Mouse (Mus musculus): ENCODE data around the gene Dysf.

The Dysf gene

DNA sequence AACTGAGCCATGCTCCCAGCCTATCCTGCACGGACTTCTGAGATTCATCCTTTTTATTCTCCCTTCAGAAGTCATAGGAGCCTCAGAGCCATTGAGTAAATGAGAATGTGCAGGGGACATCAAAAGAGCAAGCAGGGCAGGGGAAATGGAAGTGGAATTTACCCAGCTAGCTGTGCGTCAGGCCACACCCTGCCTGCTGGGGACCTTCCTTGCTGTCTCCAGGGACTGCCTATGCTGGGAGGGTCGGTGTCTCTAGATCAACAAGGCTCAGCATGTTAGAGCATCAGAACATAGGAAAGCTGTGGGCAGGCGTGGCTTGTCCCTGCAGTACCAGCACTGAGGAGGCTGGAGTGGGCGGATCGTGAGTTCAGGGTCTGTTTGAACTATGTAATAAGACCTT is 42.6 kb downstream of the Dysf start:
- DNase-seq (ENCODE audit: low spot score) = no peak

DNA sequence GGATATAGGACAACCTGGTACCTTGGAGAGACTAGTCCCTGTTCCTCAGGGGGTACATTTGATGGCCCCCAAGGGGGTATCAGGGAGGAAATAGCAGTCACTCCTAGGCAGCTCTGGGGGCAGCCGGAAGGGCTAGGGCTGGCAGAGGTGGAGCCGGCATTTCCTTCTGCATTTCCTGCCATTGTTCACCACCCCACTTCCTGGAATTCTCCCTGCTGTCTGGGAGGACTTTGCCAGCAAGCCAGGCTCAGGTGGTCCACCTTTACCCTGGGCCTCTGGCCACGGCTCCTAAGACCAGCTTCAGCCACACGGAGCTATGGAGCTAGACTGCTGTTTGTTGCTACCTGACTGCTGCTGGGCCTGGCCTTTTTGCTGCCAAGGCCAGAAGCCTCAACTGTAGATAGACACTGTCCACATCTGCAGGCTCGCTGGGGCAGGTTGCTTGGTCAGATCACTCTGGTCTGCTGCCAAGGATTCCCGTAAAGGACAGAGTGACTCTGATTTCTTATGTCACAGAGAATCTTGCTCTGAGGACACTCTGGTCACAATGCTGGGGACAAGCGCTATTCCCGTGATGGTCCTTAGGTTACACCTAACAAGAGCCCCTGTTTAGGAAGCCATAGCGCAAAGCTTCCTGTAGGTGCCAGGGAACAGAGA is 45.6 kb downstream of the Dysf start:
- no peak for DNase-seq (ENCODE audit: low spot score)

DNA sequence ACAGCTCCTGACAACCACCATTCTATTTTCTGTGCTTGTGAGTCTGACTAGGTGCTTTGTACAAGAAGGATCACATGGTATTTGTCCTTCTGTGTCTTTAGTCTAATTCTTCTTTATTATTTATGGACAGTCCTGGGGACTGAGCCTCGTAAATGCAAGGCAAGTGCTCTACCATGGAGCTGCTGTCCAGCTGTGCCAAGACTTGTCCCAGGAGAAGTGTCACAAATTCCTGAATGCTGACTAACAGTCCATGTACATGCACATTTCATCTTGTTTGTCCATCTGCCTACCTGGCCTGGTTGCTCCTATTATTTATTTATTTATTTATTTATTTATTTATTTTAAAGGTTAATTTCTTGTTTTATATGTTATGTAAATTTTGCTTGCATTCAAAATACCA is 47.2 kb downstream of the Dysf start:
- no peak for DNase-seq (ENCODE audit: low spot score)

DNA sequence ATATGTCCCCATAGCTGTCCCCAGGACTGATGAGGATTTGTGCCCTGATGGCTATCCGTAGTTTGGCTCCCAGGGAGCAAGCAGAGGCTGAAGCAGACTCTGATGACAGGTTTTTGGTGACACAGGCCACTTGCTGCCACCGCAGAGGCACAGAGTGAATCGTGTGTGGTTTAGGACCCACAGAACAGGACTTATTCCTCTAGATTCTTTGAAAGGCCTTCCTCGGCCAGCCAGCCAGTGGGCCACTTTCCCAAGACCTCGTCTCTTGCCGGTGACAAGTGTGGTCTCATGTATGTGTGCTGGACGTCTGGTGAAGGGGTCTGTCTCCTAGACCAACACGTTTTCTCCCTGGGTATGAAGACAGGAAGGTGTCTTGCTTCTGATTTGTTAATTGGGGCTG is 48.8 kb downstream of the Dysf start:
- no peak for DNase-seq (ENCODE audit: low spot score)

DNA sequence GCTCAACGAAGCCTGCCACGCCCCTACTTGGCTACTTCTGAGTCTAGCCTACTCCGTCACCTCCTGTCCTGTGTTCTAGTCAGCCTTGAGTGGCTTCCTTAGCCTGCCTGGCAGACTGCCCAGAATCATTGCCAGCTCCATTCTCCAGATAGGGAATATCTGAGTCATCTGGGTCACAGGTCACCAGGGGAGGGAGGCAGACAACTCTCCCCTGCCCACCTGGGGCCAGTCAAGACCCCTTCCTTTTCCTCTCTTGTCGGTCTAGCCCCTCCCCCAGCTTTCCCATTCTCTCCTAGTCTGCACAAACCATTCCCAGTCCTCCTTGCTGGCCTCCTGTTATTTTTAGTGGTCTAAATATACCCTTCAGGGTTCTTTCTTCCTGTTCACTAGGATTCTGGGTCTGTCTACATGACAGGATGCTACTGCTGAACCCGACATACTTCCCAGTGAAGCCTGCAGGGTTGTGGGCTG is 50.3 kb downstream of the Dysf start:
- no peak for DNase-seq (ENCODE audit: low spot score)

DNA sequence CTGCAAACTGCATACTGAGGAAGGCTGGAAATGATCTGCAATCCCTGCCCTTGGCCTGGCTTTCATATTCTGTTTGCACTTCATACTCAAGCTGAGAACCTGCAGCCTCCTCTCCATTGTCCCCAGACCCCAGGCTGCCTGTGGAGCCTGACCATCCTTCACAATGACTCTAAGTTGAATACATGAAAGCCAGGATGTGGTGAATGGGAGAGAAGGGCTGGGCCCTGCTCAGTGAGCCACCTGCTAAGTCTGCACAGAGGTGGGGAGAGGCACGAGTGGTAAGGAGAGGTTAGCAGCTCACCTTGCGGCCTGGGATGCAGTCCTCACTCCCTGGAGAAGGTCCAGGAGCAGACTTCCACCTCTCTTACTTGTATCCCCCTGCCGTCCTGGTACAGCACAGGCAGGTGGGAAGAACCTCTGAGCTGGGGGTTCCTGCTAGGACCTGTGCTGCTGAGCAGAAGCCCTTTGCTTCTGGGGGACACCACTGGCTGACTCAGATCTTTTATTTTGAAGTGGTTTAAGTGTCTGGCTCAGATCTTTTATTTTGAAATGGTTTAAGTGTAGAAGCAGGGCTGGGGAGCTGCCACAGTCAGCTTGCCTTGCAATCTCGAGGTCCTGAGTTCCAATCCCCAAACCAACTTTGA is 51.5 kb downstream of the Dysf start:
- no peak for DNase-seq (ENCODE audit: low spot score)

DNA sequence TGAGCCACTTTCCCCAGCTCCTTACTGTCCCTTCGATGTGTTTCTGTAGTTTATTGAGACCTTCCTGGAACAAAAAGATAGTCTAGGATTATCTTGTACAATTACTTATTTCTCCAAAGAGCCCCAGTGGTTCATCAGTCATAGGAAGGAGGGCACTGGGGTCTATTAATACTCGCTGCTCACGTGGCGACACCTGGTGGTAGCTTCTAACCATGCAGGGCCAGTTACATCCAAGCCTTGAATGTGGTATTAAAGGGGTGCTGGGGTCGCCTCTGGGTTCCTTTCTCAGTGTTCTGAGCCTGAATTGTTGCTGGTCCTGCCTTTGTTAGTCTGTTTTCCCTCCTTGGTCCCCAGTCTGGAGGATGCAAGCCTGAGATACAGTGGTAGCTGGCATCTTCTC is 52.9 kb downstream of the Dysf start:
- DNase-seq (ENCODE audit: low spot score) = no peak

DNA sequence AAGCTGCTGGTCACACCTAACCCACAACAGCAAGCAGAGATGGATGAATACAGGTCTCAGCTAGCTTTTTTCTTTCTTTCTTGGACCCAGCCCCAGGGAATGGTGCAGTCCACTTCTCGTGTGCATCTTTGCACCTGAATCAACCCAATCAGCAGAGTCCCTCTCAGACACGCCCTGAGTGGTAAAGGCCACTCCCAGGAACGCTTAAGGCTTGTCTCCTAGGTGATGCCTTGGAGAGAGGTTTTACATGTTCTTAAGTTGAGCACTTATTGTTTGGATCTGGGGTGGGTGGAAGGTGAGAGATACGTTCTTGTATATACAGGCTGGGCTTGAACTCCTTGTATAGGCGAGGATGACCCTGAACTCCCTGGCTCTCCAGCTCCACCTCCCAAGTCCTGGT is 54.2 kb downstream of the Dysf start:
- no peak for DNase-seq (ENCODE audit: low spot score)

DNA sequence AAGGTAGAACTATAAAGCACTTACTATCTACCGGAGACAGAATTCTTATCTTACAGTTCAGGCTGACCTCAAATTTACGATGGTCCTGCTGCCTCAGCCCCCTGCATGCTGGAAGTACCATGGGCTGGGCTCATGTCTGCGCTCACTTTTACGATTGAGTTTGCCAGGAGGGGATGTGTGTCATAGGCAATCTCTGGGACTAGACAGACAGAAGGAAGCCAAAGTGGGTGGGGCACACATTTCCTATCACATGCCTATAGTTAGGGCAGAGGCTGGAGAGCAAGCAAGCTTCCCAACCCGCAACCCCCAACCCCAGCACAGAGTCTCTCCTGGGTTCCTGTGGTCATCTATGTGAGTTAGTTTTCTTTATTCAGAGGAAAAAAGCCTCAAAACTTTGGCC is 59.8 kb downstream of the Dysf start:
- DNase-seq (ENCODE audit: low spot score) = no peak

DNA sequence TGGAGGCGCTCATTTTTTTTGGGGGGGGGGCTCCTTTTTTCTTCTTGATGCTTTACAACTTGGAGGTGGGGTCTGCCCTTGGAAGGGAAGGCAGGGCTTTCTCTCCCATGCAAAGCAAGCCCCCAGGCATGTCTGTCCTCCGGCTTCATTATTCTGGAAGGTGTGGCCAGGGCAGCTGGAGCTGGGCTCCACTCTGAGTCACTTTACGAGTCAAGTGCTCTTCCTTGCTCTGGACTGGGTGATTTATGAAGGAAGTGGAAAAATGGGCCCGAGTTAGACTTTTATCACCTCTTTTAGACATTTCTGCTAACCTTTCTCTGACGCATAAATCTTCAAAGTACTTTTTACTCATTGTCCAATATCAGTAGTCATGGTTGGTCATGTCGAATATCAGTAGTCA is 61.9 kb downstream of the Dysf start:
- DNase-seq (ENCODE audit: low spot score) = no peak

DNA sequence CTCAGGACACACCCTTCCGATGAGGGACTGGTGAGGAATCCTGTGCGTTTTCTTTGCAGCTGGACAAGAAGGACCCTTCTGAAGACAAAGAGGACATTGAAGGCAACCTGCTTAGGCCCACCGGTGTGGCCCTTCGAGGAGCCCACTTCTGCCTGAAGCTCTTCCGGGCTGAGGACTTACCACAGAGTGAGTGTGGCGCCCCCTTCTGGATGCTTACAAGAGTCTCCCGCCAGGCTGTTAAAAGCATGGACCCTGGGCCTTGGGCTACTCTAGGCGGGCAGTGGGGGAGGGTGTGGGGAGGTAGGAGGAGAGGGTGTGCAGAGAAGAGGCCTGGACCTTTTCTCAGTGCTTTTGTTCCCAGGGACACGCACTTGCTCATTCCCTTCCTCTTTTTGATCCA is 64.2 kb downstream of the Dysf start:
- DNase-seq (ENCODE audit: low spot score) = no peak

DNA sequence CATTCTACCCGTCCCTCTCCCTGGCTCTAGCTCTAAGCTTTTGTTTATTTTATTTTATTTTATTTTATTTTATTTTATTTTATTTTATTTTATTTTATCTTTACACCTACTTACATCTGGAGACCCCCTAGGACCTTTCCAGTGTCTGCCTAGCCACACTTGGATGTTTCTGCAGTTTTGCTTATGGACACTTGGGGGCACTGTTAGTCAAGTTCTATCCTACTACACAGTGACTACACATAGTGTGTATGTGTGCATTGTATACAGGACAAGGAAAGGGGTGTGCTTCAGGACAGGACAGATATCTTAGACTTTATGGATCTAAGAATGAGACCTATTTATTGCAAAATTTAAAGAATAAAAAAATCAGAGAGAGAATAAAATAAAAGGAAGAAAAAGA is 69.8 kb downstream of the Dysf start:
- no peak for DNase-seq (ENCODE audit: low spot score)

DNA sequence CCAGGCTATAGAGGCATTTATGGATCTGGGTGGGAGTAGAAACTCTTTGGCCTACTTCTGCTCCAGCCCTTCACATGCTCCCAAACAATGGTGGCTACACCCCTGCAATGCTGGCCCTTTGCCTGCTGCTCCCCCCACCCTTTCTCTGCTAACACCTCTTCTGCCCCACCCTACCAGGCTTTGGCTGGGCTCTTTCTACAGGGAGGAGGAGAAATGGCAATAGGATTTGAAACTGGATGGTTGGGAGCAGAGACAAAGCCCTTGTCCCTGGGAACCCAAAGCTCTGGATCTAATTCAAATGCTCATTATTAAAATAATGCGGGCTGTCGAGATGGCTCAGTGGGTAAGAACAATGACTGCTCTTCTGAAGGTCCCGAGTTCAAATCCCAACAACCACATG is 72.2 kb downstream of the Dysf start:
- no peak for DNase-seq (ENCODE audit: low spot score)

DNA sequence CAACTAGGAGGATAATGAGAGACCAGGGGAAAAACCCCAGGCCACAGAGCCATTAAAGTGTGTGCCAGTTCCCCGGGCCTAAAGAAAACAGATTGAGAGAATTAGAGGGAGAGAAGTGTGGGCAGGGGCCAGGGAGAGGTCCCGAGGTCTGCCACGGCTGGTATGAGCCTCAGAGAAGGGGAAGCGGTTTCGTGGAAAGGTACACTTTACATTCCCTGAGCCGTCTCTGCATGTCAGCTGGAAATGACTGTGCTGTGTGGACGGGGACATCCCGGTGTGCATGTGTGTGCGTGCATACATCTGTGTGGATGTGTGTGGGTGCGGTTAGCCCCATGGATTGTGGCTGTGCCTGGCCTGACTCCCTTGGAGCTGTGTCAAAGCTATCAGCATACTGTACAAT is 76.4 kb downstream of the Dysf start:
- no peak for DNase-seq (ENCODE audit: low spot score)

DNA sequence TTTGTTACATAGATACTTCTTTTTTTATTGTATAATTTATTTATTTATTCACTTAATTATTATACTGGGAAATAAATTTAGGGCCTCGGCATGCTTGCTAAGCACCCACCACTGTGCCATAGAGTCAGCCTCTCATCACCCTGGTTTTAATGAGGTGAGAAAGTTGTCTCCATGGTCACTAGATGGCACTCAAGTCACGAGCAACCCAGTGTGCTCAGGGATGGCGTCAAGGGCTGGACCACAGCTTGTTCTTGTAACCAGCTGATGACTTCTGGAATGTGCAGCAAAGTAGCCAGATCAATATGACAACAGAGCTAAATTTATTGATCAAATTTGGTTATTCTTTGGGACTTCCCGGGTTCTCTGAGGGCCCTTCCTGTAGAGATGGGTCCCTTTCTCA is 85.1 kb downstream of the Dysf start:
- no peak for DNase-seq (ENCODE audit: low spot score)

DNA sequence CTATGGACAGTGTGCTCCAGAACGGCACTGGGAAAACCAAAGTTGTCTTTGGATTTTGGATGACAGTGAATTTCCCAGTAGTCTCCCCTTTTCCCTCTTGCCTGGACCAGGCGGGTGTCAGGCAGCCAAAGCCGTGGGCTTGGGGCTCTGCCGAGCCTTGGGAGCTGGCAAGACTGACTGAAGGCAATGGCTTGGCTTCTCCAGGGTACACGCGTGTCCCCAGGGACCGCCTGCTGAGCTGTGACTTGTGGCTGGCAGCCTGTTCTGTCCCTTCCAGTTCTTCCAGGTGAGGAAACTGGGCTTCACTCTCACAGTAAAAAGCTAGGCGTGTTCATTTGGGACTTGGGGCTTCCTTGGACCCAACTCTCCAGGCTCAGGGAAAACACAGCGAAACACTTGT is 86.1 kb downstream of the Dysf start:
- no peak for DNase-seq (ENCODE audit: low spot score)

DNA sequence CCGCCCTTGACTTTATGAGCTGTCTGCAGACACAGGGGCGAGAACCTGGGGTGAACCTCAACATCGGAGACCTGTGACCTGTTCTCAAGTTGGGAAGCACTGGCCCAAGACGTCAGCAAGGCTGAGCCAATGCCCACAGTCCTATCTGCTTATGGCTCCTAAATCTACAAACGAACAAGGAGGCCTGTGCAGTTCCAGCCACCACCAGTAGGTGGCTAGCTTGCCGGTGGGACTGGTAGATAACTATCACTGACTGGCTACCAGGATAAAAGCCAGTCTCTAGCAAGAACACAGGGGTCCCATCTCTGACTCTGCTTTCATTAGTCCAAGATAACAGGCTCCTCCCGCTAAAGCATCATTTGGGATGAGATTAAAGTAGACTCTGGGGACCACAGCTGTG is 86.6 kb downstream of the Dysf start:
- no peak for DNase-seq (ENCODE audit: low spot score)

DNA sequence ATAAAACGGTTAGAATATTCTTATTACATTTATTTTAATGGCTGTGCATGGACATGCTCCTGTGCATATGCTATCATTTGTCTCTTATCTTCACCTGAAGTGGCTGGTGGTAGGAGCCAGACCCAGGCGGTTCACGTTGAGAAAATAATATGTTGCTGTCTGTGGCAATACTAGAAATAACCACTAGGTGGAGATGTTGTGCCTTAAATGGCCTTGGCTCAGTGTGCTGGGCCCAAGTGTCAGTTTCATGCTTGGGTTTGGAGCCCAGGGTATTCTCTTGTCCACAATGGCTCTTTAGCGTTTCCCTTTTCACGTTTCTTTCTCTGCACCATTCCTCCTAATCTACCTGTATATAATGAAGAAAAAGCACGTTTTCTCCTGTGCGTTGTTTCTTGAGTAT is 87.5 kb downstream of the Dysf start:
- DNase-seq (ENCODE audit: low spot score) = no peak

DNA sequence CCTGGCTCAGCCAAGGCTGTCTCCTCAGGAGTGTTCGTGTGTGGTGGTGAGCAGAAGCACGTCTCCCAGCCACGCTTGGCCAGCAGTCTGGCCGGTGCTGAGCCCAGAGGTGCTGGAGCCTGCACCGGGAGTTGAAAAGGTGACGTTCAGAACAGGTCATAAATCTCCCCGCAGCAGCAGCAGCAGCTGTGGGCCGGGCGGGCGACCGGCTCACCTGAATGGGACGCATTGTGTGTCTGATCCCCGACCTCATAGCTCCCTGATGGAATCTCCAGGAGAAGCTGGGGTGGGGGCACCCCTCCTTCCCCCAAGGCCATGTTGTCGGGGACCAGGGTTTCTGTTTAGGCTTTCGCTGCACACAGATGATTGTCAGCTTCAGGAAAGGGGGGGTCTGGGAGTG is 93.6 kb downstream of the Dysf start:
- DNase-seq (ENCODE audit: low spot score) = no peak

DNA sequence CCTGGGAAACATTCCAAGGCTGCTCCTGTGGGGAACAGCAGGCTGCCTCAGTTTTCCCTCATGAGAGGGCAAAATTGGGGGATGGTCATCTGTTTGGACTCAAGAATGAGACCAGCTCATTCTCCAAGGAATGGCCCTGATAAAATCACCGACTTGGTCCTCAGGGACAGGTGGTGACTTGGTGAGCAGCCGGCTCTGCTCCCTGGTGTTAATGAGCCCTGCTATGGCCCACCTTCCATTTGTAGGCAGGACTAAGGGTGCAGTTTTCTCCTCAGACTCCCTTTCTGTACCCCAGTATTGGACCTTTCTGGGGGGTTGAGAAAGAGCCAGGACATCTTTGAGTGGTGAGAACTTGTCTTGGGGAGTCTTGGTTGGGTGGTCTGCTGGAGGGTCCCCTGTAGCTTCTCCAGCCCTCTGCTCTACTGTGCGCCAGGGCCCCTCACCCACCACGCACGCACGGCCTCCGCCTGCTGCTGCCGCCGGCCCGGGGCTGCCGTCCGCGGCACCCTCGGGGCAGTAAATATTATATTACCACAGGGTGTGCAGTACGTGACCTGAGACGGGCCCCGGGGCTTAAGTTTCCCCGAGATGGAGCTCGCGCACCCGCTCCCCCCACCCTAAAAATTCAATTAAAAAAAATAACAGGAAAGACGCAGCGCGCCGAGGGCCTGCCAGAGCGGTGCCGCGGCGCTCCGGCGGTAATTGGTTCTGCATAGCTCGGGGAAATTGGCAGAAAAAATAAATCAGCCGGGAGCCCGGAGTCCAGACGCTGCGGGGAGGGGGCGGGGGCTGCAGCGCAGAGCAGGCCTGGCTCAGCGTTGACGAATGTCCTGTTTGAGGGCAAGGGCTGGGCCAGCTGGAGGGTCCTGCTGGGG is 97.0 kb downstream of the Dysf start:
- no peak for DNase-seq (ENCODE audit: low spot score)

DNA sequence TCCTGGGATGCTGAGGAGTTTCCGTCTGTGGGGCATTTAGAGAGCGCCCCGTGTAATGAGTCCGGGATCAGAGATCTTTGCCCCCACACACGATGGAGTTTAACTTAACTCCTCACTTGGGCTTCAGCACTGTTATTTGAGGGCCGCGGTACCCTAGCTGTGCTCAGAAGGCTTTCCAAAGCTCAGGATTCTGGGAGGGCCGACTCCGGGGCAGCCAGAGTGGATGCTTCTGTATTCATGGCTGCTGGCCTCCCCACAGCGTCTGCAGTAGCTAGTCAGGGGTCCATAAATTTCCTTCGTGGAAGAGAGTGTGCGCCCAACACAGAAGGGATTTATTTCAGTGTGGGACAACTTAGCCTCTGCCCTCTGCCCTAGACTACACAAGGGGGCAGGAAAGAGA is 97.7 kb downstream of the Dysf start:
- DNase-seq (ENCODE audit: low spot score) = no peak

DNA sequence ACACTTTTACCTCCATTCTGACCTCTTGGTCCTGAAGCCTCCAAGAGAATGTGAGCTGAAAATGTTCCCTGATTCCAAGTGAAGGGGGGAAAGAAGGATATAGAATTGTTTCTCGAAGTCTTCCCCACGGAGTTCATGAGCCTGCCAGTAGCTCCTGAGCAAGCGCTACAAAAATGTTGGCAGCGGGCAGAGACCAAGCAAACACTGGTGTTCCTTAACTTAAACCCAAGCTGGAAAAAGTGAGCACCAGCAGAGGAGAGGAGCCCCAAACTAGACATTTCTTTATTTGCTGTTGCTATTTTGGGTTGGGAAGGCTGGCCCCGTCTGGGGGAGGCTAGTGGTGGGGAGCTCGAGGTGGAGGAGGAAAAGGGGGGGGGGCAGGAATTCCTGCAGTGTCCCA is 102.0 kb downstream of the Dysf start:
- DNase-seq (ENCODE audit: low spot score) = no peak

DNA sequence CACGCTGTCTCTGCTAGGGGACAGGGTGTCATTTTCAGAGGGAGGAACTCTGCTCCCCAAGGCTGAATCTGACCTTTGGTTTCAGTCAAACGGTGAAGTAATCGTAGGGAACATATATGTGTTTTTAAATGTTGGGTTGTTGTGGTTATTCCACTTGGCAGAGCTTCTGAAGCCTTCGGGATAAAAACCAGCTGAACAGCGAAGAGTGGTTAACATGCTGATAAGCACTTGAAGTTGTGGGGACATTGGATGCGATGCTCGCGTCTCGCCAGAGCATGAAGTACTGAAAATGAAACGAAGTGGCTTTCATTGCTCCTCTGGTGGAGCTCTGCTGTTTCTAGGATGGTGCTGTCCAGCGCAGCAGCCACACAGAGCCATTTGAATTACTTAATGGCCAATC is 102.7 kb downstream of the Dysf start:
- no peak for DNase-seq (ENCODE audit: low spot score)

Data from urinary bladder, postnatal 10 days (tissue).